Mouse (Mus musculus) neural tube, embryonic 12.5 days (tissue): ENCODE measurements around the gene Epha6. TPM values are rescaled to one million over a fixed set of nuclear protein-coding genes. Genes with fewer than 3 reads are reported as not detected.

ENCODE experiments used
- ATAC-seq: fragments of 200-750 bp; cut with Nextera tagmentation; 2 replicates; pipeline ENCODE4 v1.8.0; 2017; ENCODE audit warnings: low read depth, mild to moderate bottlenecking, moderate TSS enrichment, moderate library complexity; ENCODE audit not compliant: low FRiP score
- H3K27ac ChIP-seq: fragments of 300-500 bp; sonication (generic); 2 replicates; pipeline ENCODE4 v1.5.1; 2016
- H3K27me3 ChIP-seq: fragments of 300-500 bp; sonication (generic); replicated peaks from 2 replicates; pipeline ENCODE4 v1.6.1; 2016; ENCODE audit warnings: mild to moderate bottlenecking
- H3K36me3 ChIP-seq: fragments of 300-500 bp; sonication (generic); 2 replicates; pipeline ENCODE4 v1.6.1; 2016; ENCODE audit warnings: mild to moderate bottlenecking
- H3K4me1 ChIP-seq: fragments of 300-500 bp; sonication (generic); 2 replicates; pipeline ENCODE4 v1.6.1; 2016
- H3K4me2 ChIP-seq: fragments of 300-500 bp; sonication (generic); replicated peaks from 2 replicates; pipeline ENCODE4 v1.6.1; 2016; ENCODE audit warnings: mild to moderate bottlenecking
- H3K4me3 ChIP-seq: fragments of 300-500 bp; sonication (generic); 2 replicates; pipeline ENCODE4 v1.5.1; 2016
- H3K9ac ChIP-seq: fragments of 300-500 bp; sonication (generic); 2 replicates; pipeline ENCODE4 v1.6.1; 2016; ENCODE audit warnings: mild to moderate bottlenecking
- H3K9me3 ChIP-seq: fragments of 300-500 bp; sonication (generic); 2 replicates; pipeline ENCODE4 v1.6.1; 2016; ENCODE audit warnings: mild to moderate bottlenecking
- WGBS: fragments of 180-500 bp; shearing (Covaris S2); methylation state at CpG from one replicate; pipeline ENCODE4 v1.1.7; 2016; 5-methylcytosine and 5-hydroxymethylcytosine counted together
- polyA plus RNA-seq: library from polyadenylated mRNA; unstranded; fragments of >200 nt; fragmentation: Nextera tagmentation; extraction: Ambion mirVana; gene quantifications from 2 replicates; pipeline ENCODE4 v1.2.1, GENCODE M21; 2016

Epha6 gene
- polyA plus RNA-seq, 1 experiment from 2014 or later: 4.4 TPM

GRCm38 (mm10) chr16:60257623-60258022 is 347.7 kb downstream of the Epha6 start:
- Histone ChIP-seq H3K27ac (no peak overlapping the region), H3K4me1 (no peaks in the 10 kb centered on the region), H3K9me3 (no peaks in the 10 kb centered on the region), H3K4me2 (no peak overlapping the region), H3K27me3 (no peaks in the 10 kb centered on the region), H3K4me3 (no peak overlapping the region), H3K9ac (no peak overlapping the region), H3K36me3 (no peaks in the 10 kb centered on the region)
- no peak for ATAC-seq
- WGBS: 88% methylated on average over 2 of the region's 2 CpGs

GRCm38 (mm10) chr16:60257044-60257443 is 348.3 kb downstream of the Epha6 start:
- no peak overlapping the region for H3K9ac ChIP-seq
- no peak overlapping the region for H3K27ac ChIP-seq
- H3K36me3 ChIP-seq: no peaks in the 10 kb centered on the region
- no peaks in the 10 kb centered on the region for H3K27me3 ChIP-seq
- H3K4me3 ChIP-seq: no peak overlapping the region
- ATAC-seq: no peak
- no peaks in the 10 kb centered on the region for H3K4me1 ChIP-seq
- whole genome bisulfite sequencing: 84% methylated on average over 4 of the region's 4 CpGs
- H3K9me3 ChIP-seq: no peaks in the 10 kb centered on the region
- no peak overlapping the region for H3K4me2 ChIP-seq

- H3K9me3 ChIP-seq: no peaks in the 10 kb centered on the region
- H3K4me2 ChIP-seq: no peak overlapping the region
- no peaks in the 10 kb centered on the region for H3K36me3 ChIP-seq
- no peak overlapping the region for H3K27ac ChIP-seq
- WGBS: 61% methylated on average over 2 of the region's 2 CpGs
- no peak overlapping the region for H3K4me3 ChIP-seq
- no peaks in the 10 kb centered on the region for H3K4me1 ChIP-seq
- peak; percentile 71 for ATAC-seq
- H3K27me3 ChIP-seq: no peaks in the 10 kb centered on the region
- no peak overlapping the region for H3K9ac ChIP-seq
These were observed 365.8 kb downstream of the Epha6 start for GRCm38 (mm10) chr16:60239356-60240190.

DNA sequence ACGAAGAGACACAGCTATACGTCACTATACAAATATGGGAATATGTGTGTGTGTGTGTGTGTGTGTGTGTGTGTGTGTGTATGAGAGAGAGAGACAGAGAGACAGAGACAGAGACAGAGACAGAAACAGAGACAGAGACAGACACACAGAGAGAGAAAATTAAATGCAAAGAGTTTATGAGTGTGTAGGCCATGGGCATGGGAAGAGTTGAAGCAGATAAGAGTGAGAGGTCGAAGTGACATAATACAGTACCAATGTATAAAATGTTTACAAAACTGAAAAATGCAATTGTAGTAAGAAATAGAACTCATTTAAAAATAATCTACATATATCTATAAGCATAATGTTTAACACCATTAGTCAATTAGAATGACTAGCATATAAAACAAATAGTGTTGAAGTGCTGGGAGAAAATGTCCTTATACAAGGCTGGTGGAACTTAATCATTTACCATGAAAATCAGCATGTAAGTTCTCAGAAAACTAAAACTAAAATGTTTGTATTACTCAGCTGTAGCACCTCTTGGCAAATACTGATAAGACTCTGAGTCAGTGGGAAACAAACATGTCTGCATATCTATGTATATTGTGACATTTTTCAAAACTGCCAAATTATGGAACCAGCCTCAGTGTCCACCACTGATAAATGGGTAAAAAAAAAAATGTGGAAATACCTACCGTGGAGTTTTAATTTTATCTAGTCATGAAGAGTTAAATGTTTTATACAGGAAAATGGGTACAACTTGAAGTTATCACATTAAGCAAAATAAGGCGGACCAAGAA is 371.2 kb downstream of the Epha6 start:
- Histone ChIP-seq H3K27ac (no peak overlapping the region), H3K36me3 (no peaks in the 10 kb centered on the region), H3K9me3 (no peaks in the 10 kb centered on the region), H3K9ac (no peak overlapping the region), H3K27me3 (no peaks in the 10 kb centered on the region), H3K4me2 (no peak overlapping the region), H3K4me3 (no peak overlapping the region), H3K4me1 (no peaks in the 10 kb centered on the region)
- 92% methylated on average over 5 of the region's 5 CpGs for WGBS
- ATAC-seq: no peak

- Histone ChIP-seq H3K4me1 (no peaks in the 10 kb centered on the region), H3K4me2 (no peak overlapping the region), H3K27ac (no peak overlapping the region), H3K9ac (no peak overlapping the region), H3K27me3 (no peaks in the 10 kb centered on the region), H3K4me3 (no peak overlapping the region), H3K36me3 (no peaks in the 10 kb centered on the region), H3K9me3 (no peaks in the 10 kb centered on the region)
- 89% methylated on average over 2 of the region's 2 CpGs for WGBS
- ATAC-seq: no peak
These were observed 372.3 kb downstream of the Epha6 start for GRCm38 (mm10) chr16:60232982-60233381.

DNA sequence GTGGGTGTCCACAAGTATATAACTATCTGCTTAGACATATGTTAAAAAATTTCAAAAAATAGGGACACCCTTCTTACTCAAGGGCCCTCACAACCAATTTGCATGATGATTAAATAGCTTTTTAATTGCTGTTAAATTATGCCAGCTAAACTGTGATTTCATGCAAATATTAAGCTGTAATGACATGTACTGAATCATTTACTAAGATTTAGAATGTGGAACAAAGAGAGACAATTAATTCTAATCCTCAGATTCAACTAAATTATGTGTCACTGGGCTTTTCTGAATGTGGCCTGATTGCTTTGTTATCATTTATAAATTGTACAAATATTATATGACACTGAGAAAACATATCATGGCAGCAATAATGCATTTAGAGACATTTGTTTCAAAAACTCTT is 396.2 kb downstream of the Epha6 start:
- H3K9ac ChIP-seq: no peak overlapping the region
- H3K27ac ChIP-seq: no peak overlapping the region
- ATAC-seq: no peak
- no peaks in the 10 kb centered on the region for H3K9me3 ChIP-seq
- no peaks in the 10 kb centered on the region for H3K36me3 ChIP-seq
- H3K4me2 ChIP-seq: no peak overlapping the region
- H3K4me1 ChIP-seq: no peaks in the 10 kb centered on the region
- no peak overlapping the region for H3K4me3 ChIP-seq
- no peaks in the 10 kb centered on the region for H3K27me3 ChIP-seq

- no peak for ATAC-seq
- 13% methylated on average over 3 of the region's 3 CpGs for WGBS
- no peaks in the 10 kb centered on the region for H3K4me1 ChIP-seq
These were observed 429.8 kb downstream of the Epha6 start for GRCm38 (mm10) chr16:60175580-60175979.

DNA sequence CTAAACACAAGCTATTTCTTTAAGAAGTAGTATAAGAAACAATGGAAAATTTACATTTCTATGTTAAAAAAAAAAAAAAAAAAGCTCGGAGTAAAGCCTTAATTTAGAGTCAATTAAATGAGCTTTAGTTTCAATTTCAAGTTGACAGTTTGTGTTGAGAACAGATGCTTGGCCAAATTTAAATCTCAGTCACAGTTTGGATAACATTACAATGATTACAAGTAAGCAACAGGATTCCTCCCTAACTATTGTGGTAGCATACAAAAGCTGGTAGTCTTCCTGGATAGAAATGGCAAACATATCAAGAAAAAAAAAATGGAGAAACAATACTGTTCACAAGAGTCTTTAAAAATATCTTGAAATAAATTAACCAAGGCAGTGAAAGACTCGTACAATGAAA is 452.9 kb downstream of the Epha6 start:
- Histone ChIP-seq H3K4me2 (no peak overlapping the region), H3K27me3 (no peaks in the 10 kb centered on the region), H3K36me3 (no peaks in the 10 kb centered on the region), H3K9me3 (no peaks in the 10 kb centered on the region), H3K4me3 (no peak overlapping the region), H3K4me1 (no peaks in the 10 kb centered on the region), H3K27ac (no peak overlapping the region), H3K9ac (no peak overlapping the region)
- 77% methylated on average over 2 of the region's 2 CpGs for WGBS
- no peak for ATAC-seq

More at GRCm38 (mm10) chr16:60175580-60175979, 429.8 kb downstream of the Epha6 start:
- no peak overlapping the region for H3K9ac ChIP-seq
- H3K4me2 ChIP-seq: no peak overlapping the region
- H3K27ac ChIP-seq: no peak overlapping the region
- H3K27me3 ChIP-seq: no peaks in the 10 kb centered on the region
- H3K9me3 ChIP-seq: no peaks in the 10 kb centered on the region
- H3K36me3 ChIP-seq: no peaks in the 10 kb centered on the region
- no peak overlapping the region for H3K4me3 ChIP-seq

DNA sequence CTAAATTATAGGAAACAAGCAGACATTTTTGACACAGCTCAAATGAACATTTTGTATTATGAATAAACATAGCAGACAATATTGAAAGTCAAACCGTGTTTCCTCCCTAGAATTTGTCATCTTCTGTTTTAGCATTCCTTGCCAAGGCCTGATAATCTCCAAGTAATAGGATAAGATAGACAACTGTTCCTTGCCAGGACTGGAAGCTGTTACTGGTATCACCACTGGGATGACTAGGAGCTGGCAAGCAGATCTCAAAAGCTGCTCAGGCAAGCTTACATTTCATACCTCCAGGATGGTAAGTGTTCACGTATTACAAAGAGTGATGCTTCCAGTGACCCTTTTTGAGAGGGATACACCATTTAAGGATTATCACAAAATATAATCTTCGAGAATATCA is 461.0 kb downstream of the Epha6 start:
- Histone ChIP-seq H3K27me3 (no peaks in the 10 kb centered on the region), H3K36me3 (no peaks in the 10 kb centered on the region), H3K9me3 (no peaks in the 10 kb centered on the region), H3K4me1 (no peaks in the 10 kb centered on the region), H3K4me2 (no peak overlapping the region), H3K4me3 (no peak overlapping the region), H3K9ac (no peak overlapping the region), H3K27ac (no peak overlapping the region)
- 82% methylated on average over 3 of the region's 3 CpGs for WGBS
- no peak for ATAC-seq

- ATAC-seq: no peak
- no peaks in the 10 kb centered on the region for H3K4me1 ChIP-seq
- H3K27ac ChIP-seq: no peak overlapping the region
- no peaks in the 10 kb centered on the region for H3K9me3 ChIP-seq
- no peaks in the 10 kb centered on the region for H3K27me3 ChIP-seq
- 73% methylated on average over 3 of the region's 3 CpGs for WGBS
- no peaks in the 10 kb centered on the region for H3K36me3 ChIP-seq
- no peak overlapping the region for H3K4me3 ChIP-seq
- H3K9ac ChIP-seq: no peak overlapping the region
- H3K4me2 ChIP-seq: no peak overlapping the region
These were observed 483.9 kb downstream of the Epha6 start for GRCm38 (mm10) chr16:60121435-60121834.

DNA sequence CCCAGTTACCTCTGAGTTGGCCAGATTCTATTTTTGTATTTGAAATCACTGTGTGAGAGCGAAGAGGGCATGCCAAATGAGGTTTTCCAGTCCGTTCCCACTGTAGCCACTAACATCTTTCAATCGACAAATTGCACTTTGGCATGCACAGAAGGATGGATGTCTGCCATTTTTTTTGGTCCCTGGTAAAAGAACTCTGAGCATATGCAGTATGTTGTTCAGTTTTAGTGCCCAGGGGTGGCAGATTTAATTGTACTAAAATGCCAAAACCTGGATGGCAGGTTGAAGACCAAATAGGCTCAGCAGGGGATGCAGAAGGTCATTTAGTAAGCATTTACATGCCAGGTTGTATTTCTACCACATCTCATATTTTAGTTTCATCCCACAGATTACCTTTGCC is 503.1 kb downstream of the Epha6 start:
- Histone ChIP-seq H3K27ac (no peak overlapping the region), H3K36me3 (no peaks in the 10 kb centered on the region), H3K4me1 (no peaks in the 10 kb centered on the region), H3K9ac (no peak overlapping the region), H3K4me3 (no peak overlapping the region), H3K9me3 (no peaks in the 10 kb centered on the region), H3K27me3 (no peaks in the 10 kb centered on the region), H3K4me2 (no peak overlapping the region)
- no peak for ATAC-seq
- WGBS: 79% methylated on average over 3 of the region's 3 CpGs

DNA sequence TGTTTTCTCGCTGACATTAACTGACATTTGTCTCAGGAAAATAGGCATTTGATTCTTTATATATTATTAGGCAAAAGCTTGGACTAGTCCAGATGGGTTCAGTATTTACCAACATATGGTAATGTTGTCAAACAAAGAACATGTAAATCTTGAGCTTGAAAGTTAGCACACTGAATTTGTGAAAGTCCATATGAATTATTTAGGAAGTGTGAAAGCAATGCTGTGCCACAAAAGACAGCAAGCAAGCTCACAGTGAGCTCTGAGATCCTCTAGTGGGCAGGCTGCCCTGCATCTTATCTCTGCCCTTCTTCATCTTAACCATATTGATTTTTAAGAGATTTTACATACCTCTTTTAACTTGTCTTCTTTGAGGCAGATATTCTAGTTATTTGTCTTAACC is 510.0 kb downstream of the Epha6 start:
- Histone ChIP-seq H3K27ac (no peak overlapping the region), H3K36me3 (no peaks in the 10 kb centered on the region), H3K4me2 (no peak overlapping the region), H3K9me3 (no peaks in the 10 kb centered on the region), H3K9ac (no peak overlapping the region), H3K27me3 (no peaks in the 10 kb centered on the region), H3K4me3 (no peak overlapping the region), H3K4me1 (no peaks in the 10 kb centered on the region)
- no peak for ATAC-seq
- 65% methylated on average over 1 of the region's 1 CpGs for WGBS
